Mouse (Mus musculus) gastrocnemius, adult 18-20 months (tissue): Measurements from ENCODE around the gene Rab33b. TPM values are rescaled to one million over a fixed set of nuclear protein-coding genes. Genes with fewer than 3 reads are reported as not detected.
"Not testable (repeated sequence)": the region's sequence is repeated elsewhere in the genome, so short reads cannot be mapped to it uniquely, and the experiment has no call there.

ENCODE experiments used
- DNase-seq: peaks from one replicate; pipeline ENCODE4 v3.0.0; 2021; ENCODE audit warnings: low spot score
- long read RNA-seq, 2 experiments: library from polyadenylated mRNA; stranded (forward); transcript quantifications; one replicate each; pipeline ENCODE4 v2.0.0; 2021
- total RNA-seq, 2 experiments: library from RNA; stranded (reverse); gene quantifications; 2 replicates each; pipeline ENCODE4 v1.2.3; 2021

The Rab33b gene
- total RNA-seq: 1 to 10 TPM; 6.6 to 7.9 TPM
- long read RNA-seq, experiment 1, transcript Rab33b-201 (2 exons, 3,492 nt): major isoform, 18 of 19 reads
- long read RNA-seq, experiment 1, partial matches to known transcripts: 0 of 19 reads
- long read RNA-seq, experiment 1, other reads (novel, unspliced or antisense): 1 of 19 reads
- long read RNA-seq, experiment 2, transcript Rab33b-201 (2 exons, 3,492 nt): major isoform, 25 of 25 reads
- long read RNA-seq, experiment 2, partial matches to known transcripts: 0 of 25 reads
- long read RNA-seq, experiment 2, other reads (novel, unspliced or antisense): 0 of 25 reads

DNA sequence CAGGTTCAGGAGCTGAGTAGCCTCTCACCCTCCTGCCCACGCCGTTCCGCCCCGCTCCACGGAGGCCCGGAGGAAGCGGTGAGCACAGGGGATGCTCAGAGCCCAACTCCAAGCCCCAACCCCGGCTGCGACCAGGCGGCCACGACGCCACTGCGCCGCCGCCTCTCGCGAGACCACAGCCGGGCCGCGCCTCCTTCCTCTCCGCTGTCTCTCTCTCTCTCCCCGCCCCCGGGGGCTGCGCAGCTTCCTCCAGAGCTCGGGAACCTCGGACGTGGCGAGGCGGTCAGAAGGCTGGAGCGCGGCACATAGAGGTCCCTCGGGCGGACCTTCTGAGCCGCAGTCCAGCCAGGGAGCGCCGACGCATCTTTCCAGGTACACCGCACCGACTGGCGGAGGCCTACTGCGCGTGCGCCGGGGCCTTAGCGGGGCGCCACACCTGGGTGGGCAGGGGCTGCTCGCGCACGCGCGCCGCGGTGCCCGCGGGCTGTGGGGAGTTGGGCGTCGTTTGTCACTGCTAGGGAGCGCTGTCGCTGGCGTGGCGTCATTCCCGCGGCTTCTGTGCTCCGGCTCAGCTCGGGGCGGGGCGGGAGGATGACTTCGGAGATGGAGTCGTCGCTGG, at the start of gene Rab33b:
TSS of gene Rab33b (plus strand) at position 180 of the 619 bp plus-strand sequence.
- DNase-seq: peak; percentile 95

DNA sequence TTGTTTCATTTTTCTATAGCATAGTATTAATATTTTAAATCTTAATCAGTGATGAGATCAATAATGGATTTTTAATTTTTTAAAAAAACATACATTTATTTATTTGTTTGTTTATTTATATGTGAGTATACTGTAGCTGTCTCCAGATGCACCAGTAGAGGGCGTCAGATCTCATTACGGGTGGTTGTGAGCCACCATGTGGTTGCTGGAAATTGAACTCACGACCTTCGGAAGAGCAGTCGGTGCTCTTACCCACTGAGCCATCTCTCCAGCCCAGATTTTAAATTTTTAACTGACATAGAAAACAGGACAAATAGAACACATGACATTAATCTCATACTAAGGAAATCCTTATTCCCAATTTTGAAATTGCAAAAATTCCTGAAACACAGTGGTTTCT, 49.4 kb upstream of the Rab33b start:
- DNase-seq: not testable (repeated sequence)

DNA sequence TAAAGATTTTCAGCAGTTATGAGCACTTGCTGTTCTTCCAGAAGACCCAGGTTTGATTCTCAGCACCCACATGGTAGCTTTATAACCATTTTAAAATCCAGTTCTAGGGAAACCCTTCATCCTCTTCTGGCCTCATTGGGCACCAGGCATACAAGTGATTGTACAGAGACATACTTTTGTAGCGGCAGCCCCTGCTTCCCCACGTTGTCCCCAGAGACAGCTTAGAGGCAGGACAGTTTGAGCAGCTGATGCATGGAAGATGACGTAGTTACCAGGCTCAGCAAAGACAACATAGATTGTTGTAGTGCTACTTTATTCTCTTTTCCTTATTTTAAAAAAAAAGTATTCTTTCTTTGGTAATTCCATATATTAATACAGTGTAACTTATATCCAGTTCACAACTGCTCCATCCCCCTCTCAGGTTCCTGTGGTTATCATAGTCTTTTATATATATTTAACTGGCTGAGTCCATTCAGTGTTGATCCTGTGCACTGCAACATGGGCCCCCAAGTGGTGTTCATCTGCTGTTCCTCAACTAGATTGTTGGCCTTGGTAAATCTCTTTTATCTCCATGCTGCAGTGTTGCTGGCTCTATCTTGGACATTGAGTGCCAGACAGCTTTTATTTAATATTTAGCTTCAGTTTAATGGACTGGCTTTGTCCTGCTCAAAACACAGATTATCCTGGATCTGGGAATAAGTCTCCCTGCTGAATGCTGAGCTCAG, 48.7 kb upstream of the Rab33b start:
- DNase-seq: no peak

DNA sequence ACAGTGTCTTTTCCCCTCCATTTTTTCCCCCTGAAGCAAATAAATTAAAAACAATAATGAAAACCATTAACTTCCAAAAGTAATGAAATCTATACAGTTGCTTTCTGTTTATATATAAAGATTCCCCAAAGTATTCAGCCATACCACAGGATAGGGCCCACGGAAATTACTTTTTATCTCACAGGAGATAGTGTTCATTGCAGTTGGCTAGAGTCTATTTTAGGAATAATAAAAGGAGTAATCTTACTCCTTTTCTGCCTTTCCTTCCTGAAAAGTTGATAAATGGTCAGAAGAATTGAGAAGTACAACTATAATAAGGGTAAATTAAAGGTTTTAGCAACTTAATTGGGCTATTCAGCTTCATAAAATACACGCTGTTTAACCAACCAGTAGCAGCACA, 15.2 kb upstream of the Rab33b start:
- DNase-seq: no peak

DNA sequence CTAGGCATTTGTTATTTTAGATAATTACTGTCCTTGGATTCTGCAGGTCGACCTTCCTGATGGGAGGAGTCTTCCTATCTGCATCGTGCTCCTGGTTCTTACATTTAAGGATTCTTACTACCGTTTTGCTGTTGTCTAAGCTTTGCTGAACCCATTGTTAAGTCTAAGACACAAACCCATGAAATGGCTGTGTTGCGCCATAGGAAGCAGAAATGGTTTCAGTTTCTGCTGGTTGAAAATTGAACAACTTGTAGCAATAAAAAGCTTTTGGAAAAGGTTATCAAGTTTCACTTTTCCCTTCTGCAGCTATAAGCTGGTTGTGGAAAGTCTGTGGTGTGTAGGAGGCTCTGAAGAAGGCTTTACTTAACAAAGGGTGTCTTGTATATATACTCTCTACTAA, 8.0 kb upstream of the Rab33b start:
- DNase-seq: no peak

DNA sequence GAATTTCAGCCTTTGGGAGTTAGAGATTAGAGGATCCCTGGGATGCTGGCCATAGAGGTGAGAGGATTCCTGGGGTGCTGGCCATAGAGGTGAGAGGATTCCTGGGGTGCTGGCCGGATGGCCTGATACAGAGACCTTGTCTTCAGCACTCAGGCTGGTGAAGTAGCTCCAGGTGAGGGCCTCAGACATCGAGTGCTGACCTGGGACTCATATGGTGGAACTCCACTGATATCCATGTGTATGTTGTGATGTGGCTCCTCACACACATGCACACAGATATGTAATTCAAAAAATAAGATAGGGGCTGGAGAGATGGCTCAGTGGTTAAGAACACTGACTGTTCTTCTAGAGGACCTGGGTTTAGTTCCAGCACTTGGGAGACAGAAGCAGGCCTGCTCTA, 3.8 kb upstream of the Rab33b start:
- DNase-seq: no peak

DNA sequence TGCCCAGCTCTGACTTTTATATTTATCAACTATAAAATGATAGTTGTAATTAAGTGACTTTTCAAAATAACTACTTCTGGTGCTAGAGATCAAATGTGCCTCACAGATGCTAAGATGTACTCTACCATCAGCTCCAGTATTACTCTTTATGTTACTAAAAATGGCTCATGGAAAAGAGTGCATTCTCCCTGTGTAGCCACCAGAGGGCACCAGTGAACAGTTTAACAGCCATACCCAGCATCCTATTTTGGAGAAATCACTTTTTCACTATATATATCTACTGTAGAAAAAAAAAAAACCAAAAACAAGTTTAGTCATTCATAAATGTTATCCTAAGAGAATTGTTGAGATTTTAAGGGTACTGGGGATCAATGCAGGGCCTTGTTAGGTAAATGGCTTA, 2.7 kb upstream of the Rab33b start:
- peak; percentile 51 for DNase-seq

DNA sequence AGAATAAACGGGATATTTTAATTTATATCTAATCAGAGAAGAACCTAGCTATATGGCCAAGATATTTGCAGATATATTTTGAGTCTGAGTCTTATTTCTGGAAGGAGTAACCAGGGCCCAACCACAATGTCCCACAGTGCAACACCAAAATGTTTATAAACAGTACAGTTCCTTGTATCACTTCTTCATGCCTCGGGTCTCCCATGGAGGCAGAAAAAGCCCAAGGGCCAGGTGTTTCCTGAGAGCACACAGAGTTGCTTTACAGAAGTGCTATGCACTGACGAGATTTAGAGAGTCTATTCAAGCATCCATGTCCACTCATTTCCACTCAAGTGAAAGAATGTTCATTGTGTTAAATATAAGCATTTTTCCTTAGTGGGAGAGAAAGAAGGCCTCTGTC, 1.8 kb upstream of the Rab33b start:
- DNase-seq: no peak

DNA sequence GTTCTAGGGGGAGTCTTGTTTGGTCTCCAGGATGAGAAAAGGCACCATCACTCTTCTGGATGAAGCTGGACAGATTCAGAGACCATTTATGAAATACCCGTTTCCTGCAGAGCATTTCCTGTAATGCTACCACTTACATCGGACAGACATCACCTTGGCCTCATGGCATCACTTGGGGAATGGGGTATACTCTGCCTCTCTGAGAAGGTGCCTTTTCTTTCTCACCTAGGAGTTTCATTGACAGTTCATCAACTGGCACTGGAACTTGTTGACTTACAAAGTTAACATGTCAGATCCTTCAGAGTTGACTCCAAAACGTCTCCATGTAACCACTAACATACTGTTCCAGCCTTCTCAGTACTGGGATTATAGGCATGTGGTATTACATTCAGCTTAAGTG, 939 bp upstream of the Rab33b start:
- DNase-seq: no peak

DNA sequence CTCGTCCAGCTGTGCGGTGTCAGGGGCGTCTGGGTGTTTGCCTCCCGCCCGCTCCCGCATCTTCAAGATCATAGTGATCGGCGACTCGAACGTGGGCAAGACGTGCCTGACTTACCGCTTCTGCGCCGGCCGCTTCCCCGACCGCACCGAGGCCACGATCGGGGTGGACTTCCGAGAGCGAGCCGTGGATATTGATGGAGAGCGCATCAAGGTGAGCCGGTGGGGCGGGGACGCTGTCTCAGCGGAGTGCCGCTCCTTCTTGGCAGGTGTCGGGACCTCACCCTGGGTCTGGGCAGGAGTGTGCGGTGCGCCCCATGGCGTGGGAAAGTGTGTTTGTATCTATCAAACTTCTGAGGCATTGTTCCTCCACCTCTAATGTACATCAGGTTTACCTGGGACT, 650 bp downstream of the Rab33b start:
- no peak for DNase-seq

DNA sequence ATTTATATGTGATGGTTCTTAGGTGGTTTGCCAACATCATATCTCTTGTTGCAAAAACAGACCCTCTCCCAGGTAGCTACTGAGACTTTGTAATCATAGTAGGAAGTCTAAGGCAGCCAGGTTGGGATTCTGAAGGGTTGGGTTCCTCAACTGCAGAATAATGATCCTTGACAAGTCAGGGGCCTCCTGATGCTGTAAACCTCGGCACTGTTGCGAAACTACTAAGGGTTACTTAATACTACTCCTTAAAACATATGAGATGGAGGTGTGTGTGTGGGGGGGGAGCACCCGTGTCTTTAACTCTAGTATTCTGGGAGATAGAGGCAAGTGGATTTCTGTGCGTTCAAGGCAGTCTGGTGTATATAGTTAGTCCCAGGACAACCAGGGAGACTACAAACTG, 1.6 kb downstream of the Rab33b start:
- no peak for DNase-seq

DNA sequence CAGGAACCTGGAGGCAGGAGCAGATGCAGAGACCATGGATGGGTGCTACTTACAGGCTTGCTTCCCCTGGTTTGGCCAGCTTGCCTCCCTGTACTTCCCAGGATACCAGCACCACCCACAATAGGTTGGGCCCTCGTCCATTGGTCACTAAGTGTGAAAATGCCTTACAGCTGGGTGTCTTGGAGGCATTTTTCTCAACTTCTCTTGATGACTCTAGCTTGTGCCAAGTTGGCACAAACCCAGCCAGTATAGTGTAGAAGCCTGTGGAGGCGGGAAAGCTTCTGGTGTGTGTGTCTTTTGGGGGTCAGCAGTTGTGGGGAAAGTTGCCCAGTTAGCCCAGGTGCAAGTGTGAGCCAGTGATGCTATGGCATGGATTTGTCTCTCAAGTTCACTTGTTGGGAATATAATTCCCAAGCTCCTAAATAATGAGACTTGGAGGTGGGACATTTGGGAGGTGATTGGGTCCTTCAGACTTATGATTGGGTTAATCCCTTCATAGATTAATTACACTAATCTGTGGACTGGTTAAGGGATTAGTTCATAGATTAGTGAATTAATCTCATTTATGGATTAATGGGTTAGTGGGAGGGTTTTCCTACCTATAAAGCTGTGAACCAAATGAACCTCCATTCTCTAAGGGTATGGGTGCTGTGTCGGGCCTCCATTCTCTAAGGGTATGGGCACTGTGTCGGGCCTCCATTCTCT, 2.9 kb downstream of the Rab33b start:
- DNase-seq: no peak

DNA sequence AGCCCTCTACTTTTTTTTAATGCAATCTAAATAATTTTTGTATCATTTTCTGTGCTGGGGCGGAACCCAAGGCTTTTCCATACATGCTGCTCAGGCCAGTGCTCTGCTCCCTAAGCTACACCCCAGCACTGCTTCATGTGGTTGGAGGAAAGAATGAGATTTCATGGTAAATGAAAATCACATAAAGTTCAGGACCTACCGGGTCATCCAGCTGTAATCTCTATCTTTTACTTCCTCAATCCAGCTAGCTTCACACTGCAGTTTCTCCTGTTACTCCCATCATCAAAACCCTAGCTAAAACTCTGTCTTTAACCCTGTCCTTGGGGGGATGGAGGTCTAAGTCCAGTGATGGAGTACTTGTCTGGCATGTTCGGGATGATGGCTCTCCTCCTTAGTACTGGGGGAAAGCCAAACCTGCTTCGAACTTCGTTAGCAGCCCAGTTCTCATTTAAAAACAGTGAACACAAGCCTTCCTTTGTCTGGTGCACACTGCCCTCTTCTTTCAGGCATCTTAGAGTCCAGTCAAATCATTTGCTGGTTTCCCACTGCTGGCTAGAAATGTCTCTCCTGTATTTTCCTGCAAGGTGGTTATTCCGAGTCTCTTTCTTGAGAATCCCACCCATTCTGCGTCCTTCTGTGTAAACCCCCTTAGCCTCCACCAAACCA, 6.5 kb downstream of the Rab33b start:
- DNase-seq: no peak

DNA sequence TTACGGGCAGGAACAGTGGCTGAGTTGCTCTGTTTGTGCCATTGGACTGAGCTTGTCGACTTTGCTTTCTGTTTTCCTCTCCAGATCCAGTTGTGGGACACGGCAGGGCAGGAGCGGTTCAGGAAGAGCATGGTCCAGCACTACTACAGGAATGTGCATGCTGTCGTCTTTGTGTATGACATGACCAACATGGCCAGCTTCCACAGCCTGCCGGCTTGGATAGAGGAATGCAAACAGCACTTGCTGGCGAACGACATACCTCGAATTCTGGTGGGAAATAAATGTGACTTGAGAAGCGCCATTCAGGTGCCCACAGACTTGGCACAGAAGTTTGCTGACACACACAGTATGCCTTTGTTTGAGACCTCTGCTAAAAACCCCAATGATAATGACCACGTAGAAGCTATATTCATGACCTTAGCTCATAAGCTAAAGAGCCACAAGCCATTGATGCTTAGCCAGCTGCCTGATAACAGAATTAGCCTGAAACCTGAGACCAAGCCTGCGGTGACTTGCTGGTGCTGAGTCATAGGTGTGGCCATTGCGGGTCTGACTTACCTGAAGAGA, 9.6 kb downstream of the Rab33b start:
- DNase-seq: no peak

DNA sequence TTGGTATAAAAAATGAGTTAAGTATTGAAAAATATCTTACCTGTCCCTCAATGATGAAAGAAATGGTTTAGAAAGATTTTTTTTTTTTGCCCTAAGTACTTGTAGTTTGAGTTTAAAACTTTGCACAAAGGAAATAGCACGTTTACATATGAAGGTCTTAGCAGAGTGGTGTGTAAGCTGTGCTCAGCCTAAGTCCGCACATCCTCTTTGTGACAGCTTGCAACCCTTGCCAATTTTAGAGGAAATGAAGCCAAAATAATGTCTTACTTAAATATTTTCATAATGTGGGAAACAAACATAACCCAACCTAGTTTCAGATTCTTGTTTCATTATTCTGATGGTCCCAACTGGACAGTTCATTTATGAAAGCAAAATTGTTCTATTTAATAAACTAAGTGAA, 10.7 kb downstream of the Rab33b start:
- DNase-seq: no peak

DNA sequence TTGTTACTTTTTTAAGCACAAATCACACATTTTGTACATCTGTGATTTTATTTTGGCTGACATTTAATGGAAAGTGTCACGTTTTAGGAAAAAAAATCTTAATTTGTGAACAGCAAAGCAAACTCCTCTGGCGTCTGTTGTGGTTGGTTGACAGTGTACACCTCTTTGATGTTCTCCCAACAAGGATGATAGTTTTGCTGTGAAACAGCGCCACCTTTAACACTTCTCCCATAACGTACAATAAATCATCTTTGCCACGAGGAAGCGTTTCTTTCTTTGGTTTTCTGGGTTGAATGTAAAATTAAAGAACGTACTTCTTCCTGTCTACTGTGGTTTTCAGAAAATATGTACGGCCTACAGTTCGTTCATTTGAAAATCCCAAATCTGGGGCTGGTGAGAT, 11.9 kb downstream of the Rab33b start:
- no peak for DNase-seq

DNA sequence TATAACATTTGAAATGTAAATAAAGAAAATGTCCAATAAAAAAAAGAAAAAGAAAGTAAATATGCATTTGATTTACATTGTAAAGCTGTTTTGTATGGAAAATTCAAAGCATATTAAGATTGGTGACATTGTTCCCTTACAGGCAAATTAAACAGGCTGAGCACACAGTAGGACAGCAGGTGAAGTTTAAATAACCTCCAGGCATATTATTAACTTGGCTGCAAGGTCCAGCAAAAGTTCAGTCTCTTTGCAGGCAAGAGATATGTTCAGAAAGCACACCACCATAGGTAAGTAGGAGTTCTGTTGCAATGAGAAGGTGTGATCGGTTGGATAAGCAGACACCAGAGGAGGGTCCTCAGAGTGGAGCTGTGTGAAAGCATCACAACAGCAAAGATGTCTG, 14.3 kb downstream of the Rab33b start:
- no peak for DNase-seq

DNA sequence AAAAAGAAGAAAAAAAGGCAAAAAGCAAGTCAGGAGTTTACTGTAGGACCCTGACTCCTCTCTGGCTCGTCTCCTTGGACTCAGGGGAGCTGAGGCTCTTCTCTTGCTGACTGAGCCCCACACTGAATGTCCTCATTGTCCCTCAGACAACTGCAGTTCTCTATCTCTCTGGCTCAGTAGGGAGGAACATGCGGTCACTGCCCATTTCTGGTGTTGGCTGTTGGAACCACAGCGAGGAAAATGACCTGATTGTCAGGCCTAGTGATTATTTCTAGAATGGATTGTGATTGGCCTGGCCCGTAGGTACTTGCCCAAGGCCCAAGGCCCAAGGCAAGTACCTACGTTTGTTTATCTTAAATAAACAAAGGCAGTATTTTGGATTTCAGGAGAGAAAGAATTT, 14.9 kb downstream of the Rab33b start:
- DNase-seq: no peak

DNA sequence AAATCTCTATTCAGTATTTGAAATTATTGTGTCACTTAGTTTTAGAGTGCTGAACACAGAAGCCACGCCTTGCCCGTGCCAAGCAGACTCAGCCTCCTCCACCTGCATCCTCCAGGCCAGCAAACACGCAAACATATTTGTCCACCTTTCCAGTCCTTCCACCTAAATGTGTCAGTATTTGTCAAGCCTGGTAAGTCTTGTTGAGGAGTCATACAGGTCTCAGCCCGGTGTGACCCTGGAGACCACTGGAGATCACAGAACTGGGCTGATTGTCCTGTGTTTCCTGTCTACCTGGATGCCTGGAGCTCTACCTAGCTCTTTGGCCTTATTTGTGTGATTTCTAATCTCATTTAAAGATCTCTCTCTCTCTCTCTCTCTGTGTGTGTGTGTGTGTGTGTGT, 16.2 kb downstream of the Rab33b start:
- no peak for DNase-seq

DNA sequence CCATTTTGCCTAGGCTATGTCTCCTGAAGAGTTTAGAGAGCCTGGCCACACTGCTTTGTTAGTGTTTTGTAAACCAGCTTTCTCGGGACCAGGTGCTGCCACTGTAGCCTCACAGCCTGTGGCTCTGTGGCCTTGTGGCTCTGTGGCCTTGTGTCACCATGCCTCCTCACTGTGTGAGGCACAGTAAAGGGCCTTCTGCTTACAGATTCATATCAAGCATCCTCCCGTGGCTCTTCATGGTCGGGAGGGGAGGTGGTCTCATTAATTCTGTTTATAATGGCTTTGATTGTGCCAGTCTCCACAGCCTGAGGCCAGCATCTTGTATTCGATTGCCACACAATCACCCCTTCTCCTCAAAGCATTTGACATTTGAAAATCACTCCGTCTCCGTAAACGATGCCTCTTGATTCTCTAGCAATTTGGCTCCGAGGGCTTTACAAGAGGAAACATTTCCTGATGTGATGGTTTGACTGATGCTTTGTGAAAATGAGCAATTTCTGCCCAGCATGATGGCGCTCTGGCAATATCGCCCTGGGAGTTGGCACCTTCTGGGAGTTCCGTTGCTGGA, 20.7 kb downstream of the Rab33b start:
- no peak for DNase-seq

DNA sequence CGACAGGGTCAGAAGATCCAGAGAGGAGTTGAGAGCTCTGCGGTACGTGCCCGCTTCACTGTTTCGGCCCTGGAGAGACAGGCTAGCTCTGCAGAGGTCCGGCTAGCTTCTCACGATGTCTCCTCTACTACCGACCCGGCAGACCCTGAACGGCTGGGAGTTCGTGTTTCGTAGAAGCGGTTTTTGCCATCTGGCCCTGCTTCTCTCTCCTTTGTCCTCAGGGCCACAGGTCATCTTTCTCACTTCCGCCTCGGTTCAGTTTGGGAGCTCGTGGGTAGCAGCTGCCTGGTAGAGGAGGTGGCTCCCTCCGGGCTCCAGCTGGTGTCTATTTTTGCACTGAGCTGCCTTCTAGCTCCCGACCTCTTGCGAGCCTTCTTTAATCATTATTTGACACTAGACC, 21.7 kb downstream of the Rab33b start:
- DNase-seq: peak; percentile 45
